Comparison of ENCODE assay signal across 9 mouse cellular contexts in genomic region chr12:28699656-28700055, GRCm38 (mm10). TPM values are rescaled to one million over a fixed set of nuclear protein-coding genes. Genes with fewer than 3 reads are reported as not detected.
DNase-seq lines count a peak whose midpoint lies in the region; ATAC-seq and TF ChIP-seq lines count a peak whose summit lies in the region.
"Had no signal": no experiment of that assay in that cellular context is flagged by ENCODE, and none has a peak within 500 bp of the region (broad histone marks: within the 10 kb centered on the region; RNA-seq: fewer than 3 reads in every experiment).

No protein-coding gene starts in this region.

- no peak for ATAC-seq in embryonic facial prominence, embryonic 11.5 days (replicated peaks; ENCODE audit: insufficient number of reproducible peaks, low FRiP score, low TSS enrichment, low read depth)
- peak; percentile 55 for ATAC-seq in liver, postnatal 0 days
- peak; percentile 39; the same call in 1 of the 2 replicates for ATAC-seq in neutrophil, adult 5-6 weeks (ENCODE audit: extremely low read depth, insufficient number of reproducible peaks, low FRiP score, poor library complexity, severe bottlenecking)

- no peak for TF ChIP-seq EP300 in CH12.LX (IDR thresholded peaks at IDR 0.05; ENCODE audit: low read length)
- TF ChIP-seq EP300 in liver, postnatal 0 days (IDR thresholded peaks at IDR 0.05; ENCODE audit: low read depth): no peak

- peak; percentile 67 for DNase-seq in CH12.LX (ENCODE audit: extremely low read depth)
- DNase-seq in adrenal gland, postnatal 10 days: peak; percentile 82
- DNase-seq in embryonic facial prominence, embryonic 11.5 days (ENCODE audit: low spot score): peak; percentile 81
- no peak for DNase-seq in heart, embryonic 10.5 days (ENCODE audit: low spot score)
- peak; percentile 75 to 85 for DNase-seq in kidney, postnatal 25 days
- peak; percentile 77 for DNase-seq in liver, postnatal 0 days
- peak; percentile 40 for DNase-seq in testis, postnatal 14 days (ENCODE audit: low spot score)

- peak; percentile 81 to 97 for TF ChIP-seq CTCF in CH12.LX (conservative IDR thresholded peaks at IDR 0.05 in 1 of 2, IDR thresholded peaks at IDR 0.05 in 1 of 2; ENCODE audit: low read depth in 2 of 2, low read length in 2 of 2)
- TF ChIP-seq CTCF in liver, postnatal 0 days (IDR thresholded peaks at IDR 0.05; ENCODE audit: low read depth): peak; percentile 94

- peaks cover 37 to 74% of the 10 kb centered on the region in 2 experiments for H3K36me3 ChIP-seq in CH12.LX (replicated peaks in 1 of 2; ENCODE audit: control insufficient read depth in 1 of 2, insufficient read depth in 1 of 2, low read length in 1 of 2)
- H3K36me3 ChIP-seq in embryonic facial prominence, embryonic 11.5 days (replicated peaks; ENCODE audit: control insufficient read depth, insufficient read depth, low read depth, low read length): no peaks in the 10 kb centered on the region
- peaks cover 12% of the 10 kb centered on the region; the same call in 1 of the 2 replicates for H3K36me3 ChIP-seq in heart, embryonic 10.5 days
- peaks cover 7% of the 10 kb centered on the region; the same call in 1 of the 2 replicates for H3K36me3 ChIP-seq in liver, postnatal 0 days (replicated peaks; ENCODE audit: insufficient read depth, low read length)

- H3K4me2 ChIP-seq in CH12.LX (ENCODE audit: insufficient read depth, low read depth, poor library complexity, severe bottlenecking): no peak overlapping the region
- no peak overlapping the region for H3K4me2 ChIP-seq in embryonic facial prominence, embryonic 11.5 days (ENCODE audit: low read depth, low read length)
- no peak overlapping the region for H3K4me2 ChIP-seq in liver, postnatal 0 days (ENCODE audit: low read depth, low read length)

- no peak overlapping the region for H3K4me3 ChIP-seq in CH12.LX (replicated peaks in 1 of 3; ENCODE audit: low read depth in 2 of 3, low read length in 2 of 3, poor library complexity in 1 of 3)
- no peak overlapping the region for H3K4me3 ChIP-seq in embryonic facial prominence, embryonic 11.5 days (ENCODE audit: low read depth, low read length)
- no peak overlapping the region for H3K4me3 ChIP-seq in heart, embryonic 10.5 days
- no peak overlapping the region for H3K4me3 ChIP-seq in liver, postnatal 0 days (ENCODE audit: low read depth, low read length)
- H3K4me3 ChIP-seq: megakaryocyte, embryonic 14.5 days had no signal

- no peak overlapping the region for H3K27ac ChIP-seq in CH12.LX (ENCODE audit: insufficient read depth, low read depth)
- no peak overlapping the region for H3K27ac ChIP-seq in embryonic facial prominence, embryonic 11.5 days (replicated peaks; ENCODE audit: low read depth, low read length)
- H3K27ac ChIP-seq in heart, embryonic 10.5 days: peak overlapping the region; percentile 82; the same call in 1 of the 2 replicates
- H3K27ac ChIP-seq in liver, postnatal 0 days (ENCODE audit: low read depth): peak overlapping the region; percentile 80

- dilution Hi-C loops in CH12.LX (cut with MboI; ENCODE audit: extremely low pct_ligation_motif_present, extremely low pct_unique_long_range_greater_than_20kb, low sequenced_read_pairs): no loop called here

- TF ChIP-seq RAD21 in CH12.LX (IDR thresholded peaks at IDR 0.05; ENCODE audit: low read depth, low read length): peak; percentile 81

- in situ Hi-C loops in CH12.LX (cut with MboI; ENCODE audit: low pct_ligation_motif_present, low pct_unique_long_range_greater_than_20kb, low sequenced_read_pairs): no loop called here

- H3K4me1 ChIP-seq in CH12.LX (ENCODE audit: control insufficient read depth in 1 of 2, insufficient read depth in 2 of 2): peaks cover 8 to 47% of the 10 kb centered on the region in 2 experiments
- H3K4me1 ChIP-seq in embryonic facial prominence, embryonic 11.5 days (ENCODE audit: control insufficient read depth, insufficient read depth, low read length): no peaks in the 10 kb centered on the region; the same call in 1 of the 2 replicates
- H3K4me1 ChIP-seq in heart, embryonic 10.5 days: peaks cover 26% of the 10 kb centered on the region
- H3K4me1 ChIP-seq in liver, postnatal 0 days (ENCODE audit: insufficient read depth): peaks cover 7% of the 10 kb centered on the region

- H3K9me3 ChIP-seq in CH12.LX (replicated peaks; ENCODE audit: low read length): no peaks in the 10 kb centered on the region
- no peaks in the 10 kb centered on the region for H3K9me3 ChIP-seq in embryonic facial prominence, embryonic 11.5 days (replicated peaks; ENCODE audit: control insufficient read depth, low read length)
- H3K9me3 ChIP-seq in heart, embryonic 10.5 days: no peaks in the 10 kb centered on the region
- no peaks in the 10 kb centered on the region for H3K9me3 ChIP-seq in liver, postnatal 0 days (ENCODE audit: low read length)
- H3K9me3 ChIP-seq: megakaryocyte, embryonic 14.5 days had no signal

- no peaks in the 10 kb centered on the region for H3K27me3 ChIP-seq in CH12.LX (replicated peaks)
- H3K27me3 ChIP-seq in embryonic facial prominence, embryonic 11.5 days (ENCODE audit: control insufficient read depth, insufficient read depth, low read length): no peaks in the 10 kb centered on the region
- H3K27me3 ChIP-seq in heart, embryonic 10.5 days (ENCODE audit: insufficient read depth, poor library complexity, severe bottlenecking): peaks cover 23% of the 10 kb centered on the region
- H3K27me3 ChIP-seq in liver, postnatal 0 days (ENCODE audit: insufficient read depth, low read length): no peaks in the 10 kb centered on the region
- H3K27me3 ChIP-seq: megakaryocyte, embryonic 14.5 days had no signal

- H3K9ac ChIP-seq in CH12.LX (ENCODE audit: insufficient read depth, low read depth): no peak overlapping the region
- no peak overlapping the region for H3K9ac ChIP-seq in embryonic facial prominence, embryonic 11.5 days (replicated peaks; ENCODE audit: low read length)
- no peak overlapping the region; the same call in 1 of the 2 replicates for H3K9ac ChIP-seq in liver, postnatal 0 days (replicated peaks)

- H3K79me2 ChIP-seq in CH12.LX (replicated peaks; ENCODE audit: control insufficient read depth, extremely low read depth, insufficient read depth, poor library complexity, severe bottlenecking): no peaks in the 10 kb centered on the region

- WGBS in embryonic facial prominence, embryonic 11.5 days: 11% methylated on average over 6 of the region's 6 CpGs
- 11% methylated on average over 6 of the region's 6 CpGs for WGBS in heart, embryonic 10.5 days
- WGBS in liver, postnatal 0 days (ENCODE audit: insufficient replicate concordance): 20% methylated on average over 6 of the region's 6 CpGs

- no peak for TF ChIP-seq POLR2A in CH12.LX (IDR thresholded peaks at IDR 0.05; ENCODE audit: low read depth, low read length)

TF ChIP-seq in CH12.LX, 34 proteins besides CTCF, POLR2A, EP300 and RAD21:
- TF ChIP-seq JUND (conservative IDR thresholded peaks at IDR 0.05; ENCODE audit: low read depth, low read length): 0 out of 2 replicates have a peak, but pooled peaks have one; percentile 19
- peak; percentile 58; the same call in 1 of the 2 replicates for TF ChIP-seq MYC (IDR thresholded peaks at IDR 0.05; ENCODE audit: low read depth, low read length)
- no peak for TF ChIP-seq ZMIZ1 (IDR thresholded peaks at IDR 0.05; ENCODE audit: low read depth, low read length)
- TF ChIP-seq SMC3 (IDR thresholded peaks at IDR 0.05; ENCODE audit: low read depth, low read length): peak; percentile 83
- no peak for TF ChIP-seq CHD1 (IDR thresholded peaks at IDR 0.05; ENCODE audit: low read depth, low read length)

RNA-seq across cellular contexts. Expression of gene Adi1, which starts 24.6 kb away (rescaled TPM):
- total RNA-seq in CH12.LX (2012; rRNA removed): 25.3 and 27.7 TPM in 2 replicates
- 32.3 and 37.5 TPM in 2 replicates for total RNA-seq in CH12.LX (2014; rRNA removed)
- 58.3 and 74.6 TPM in 2 replicates for polyA plus RNA-seq in CH12.LX (2012; ENCODE audit: insufficient read length, low read depth)
- total RNA-seq in adrenal gland, postnatal 10 days (2021): 10 to 100 TPM; 55.4 to 62.9 TPM
- polyA plus RNA-seq in embryonic facial prominence, embryonic 11.5 days (2014; fragmentation: Nextera tagmentation; extraction: Ambion mirVana): 71.9 and 72.7 TPM in 2 replicates
- 42.9 and 56.2 TPM in 2 replicates for polyA plus RNA-seq in heart, embryonic 10.5 days (2016; fragmentation: Nextera tagmentation; extraction: Ambion mirVana)
- polyA plus RNA-seq in liver, postnatal 0 days (2015; fragmentation: Nextera tagmentation; extraction: Ambion mirVana): 91.6 and 104 TPM in 2 replicates
- 7.4 and 10.9 TPM in 2 replicates for total RNA-seq in neutrophil, adult 5-6 weeks (2017)

RNA-seq across cellular contexts. Expression of gene Rnaseh1, which starts 50.3 kb away (rescaled TPM):
- 31.1 and 31.6 TPM in 2 replicates for total RNA-seq in CH12.LX (2012; rRNA removed)
- total RNA-seq in CH12.LX (2014; rRNA removed): 33.8 and 34.9 TPM in 2 replicates
- 33.4 and 36.3 TPM in 2 replicates for polyA plus RNA-seq in CH12.LX (2012; ENCODE audit: insufficient read length, low read depth)
- 10 to 100 TPM; 12.4 to 12.7 TPM for total RNA-seq in adrenal gland, postnatal 10 days (2021)
- 28.0 and 28.5 TPM in 2 replicates for polyA plus RNA-seq in embryonic facial prominence, embryonic 11.5 days (2014; fragmentation: Nextera tagmentation; extraction: Ambion mirVana)
- 24.6 and 28.9 TPM in 2 replicates for polyA plus RNA-seq in heart, embryonic 10.5 days (2016; fragmentation: Nextera tagmentation; extraction: Ambion mirVana)
- 9.6 and 10.4 TPM in 2 replicates for polyA plus RNA-seq in liver, postnatal 0 days (2015; fragmentation: Nextera tagmentation; extraction: Ambion mirVana)
- 17.7 and 18.0 TPM in 2 replicates for total RNA-seq in neutrophil, adult 5-6 weeks (2017)

RNA-seq across cellular contexts. Expression of gene Trappc12, which starts 50.6 kb away (rescaled TPM):
- total RNA-seq in CH12.LX (2012; rRNA removed) (31.0 and 33.9 TPM in 2 replicates), CH12.LX (2014; rRNA removed) (28.7 and 28.9 TPM in 2 replicates)
- 20.9 and 26.7 TPM in 2 replicates for polyA plus RNA-seq in CH12.LX (2012; ENCODE audit: insufficient read length, low read depth)
- total RNA-seq in adrenal gland, postnatal 10 days (2021): 10 to 100 TPM; 29.0 to 37.3 TPM
- 38.4 and 40.5 TPM in 2 replicates for polyA plus RNA-seq in embryonic facial prominence, embryonic 11.5 days (2014; fragmentation: Nextera tagmentation; extraction: Ambion mirVana)
- polyA plus RNA-seq in heart, embryonic 10.5 days (2016; fragmentation: Nextera tagmentation; extraction: Ambion mirVana): 31.6 and 34.0 TPM in 2 replicates
- polyA plus RNA-seq in liver, postnatal 0 days (2015; fragmentation: Nextera tagmentation; extraction: Ambion mirVana): 10.6 and 11.2 TPM in 2 replicates
- total RNA-seq in neutrophil, adult 5-6 weeks (2017): 41.9 and 44.4 TPM in 2 replicates

RNA-seq across cellular contexts. Expression of gene Eipr1, which starts 51.9 kb away (rescaled TPM):
- 35.4 and 36.2 TPM in 2 replicates for total RNA-seq in CH12.LX (2012; rRNA removed)
- 32.4 and 34.4 TPM in 2 replicates for total RNA-seq in CH12.LX (2014; rRNA removed)
- polyA plus RNA-seq in CH12.LX (2012; ENCODE audit: insufficient read length, low read depth): 33.3 and 38.6 TPM in 2 replicates
- total RNA-seq in adrenal gland, postnatal 10 days (2021): 10 to 100 TPM; 14.8 to 15.5 TPM
- polyA plus RNA-seq in embryonic facial prominence, embryonic 11.5 days (2014; fragmentation: Nextera tagmentation; extraction: Ambion mirVana): 33.9 and 38.5 TPM in 2 replicates
- polyA plus RNA-seq in heart, embryonic 10.5 days (2016; fragmentation: Nextera tagmentation; extraction: Ambion mirVana): 31.3 and 36.0 TPM in 2 replicates
- 15.5 and 16.7 TPM in 2 replicates for polyA plus RNA-seq in liver, postnatal 0 days (2015; fragmentation: Nextera tagmentation; extraction: Ambion mirVana)
- 13.0 and 23.3 TPM in 2 replicates for total RNA-seq in neutrophil, adult 5-6 weeks (2017)

Comparison
In these comparisons a context has a peak if more than half of its experiments do, and no peak if none do; other contexts are left out.
1. H3K27ac ChIP-seq: peak in heart, embryonic 10.5 days (single experiment) and liver, postnatal 0 days (single experiment); none in CH12.LX (single experiment) and embryonic facial prominence, embryonic 11.5 days (single experiment).